Mouse (Mus musculus) G1E (cell line): ENCODE measurements around the gene 9930111J21Rik2.

Experiments used
- CTCF ChIP-seq: IDR thresholded peaks from 2 replicates; pipeline ENCODE4 v1.5.1; 2012; ENCODE audit warnings: low read depth, low read length, inconsistent platforms, mixed read lengths
- GATA1 ChIP-seq: IDR thresholded peaks from 2 replicates; pipeline ENCODE4 v1.6.1; 2012; ENCODE audit warnings: borderline replicate concordance, low read length, inconsistent platforms, mixed read lengths

DNA sequence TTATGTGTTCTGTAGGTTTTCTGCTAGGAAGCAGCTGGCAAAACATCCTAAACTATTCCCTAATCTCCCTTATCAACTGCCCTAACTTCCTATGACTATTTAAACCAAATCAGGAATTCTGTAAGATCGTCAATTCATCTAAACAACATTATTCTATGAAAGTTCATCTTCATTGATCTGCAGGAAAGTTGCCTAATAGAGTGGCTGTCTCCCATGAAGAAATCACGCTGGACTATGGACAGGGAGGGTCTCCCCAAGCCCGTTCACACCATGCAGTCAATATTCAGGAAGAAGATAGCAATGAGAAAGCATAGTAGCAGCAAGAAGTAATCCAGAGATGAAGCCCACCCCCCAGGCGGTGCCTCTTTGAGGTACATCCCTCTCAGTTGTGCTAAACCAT lies 40.1 kb upstream of the 9930111J21Rik2 start:
- no peak for TF ChIP-seq CTCF
- no peak for TF ChIP-seq GATA1
